Mouse (Mus musculus): Measurements from ENCODE around the gene Olfr221. TPM values are rescaled to one million over a fixed set of nuclear protein-coding genes. Genes with fewer than 3 reads are reported as not detected.

Gene Olfr221
- polyA plus RNA-seq, 1 experiment from 2014 or later, result not detected

- H3K36me3 ChIP-seq, result no peaks in the 10 kb centered on the region
- no peak overlapping the region for H3K4me3 ChIP-seq (replicated peaks)
- no peak overlapping the region for H3K27ac ChIP-seq (replicated peaks)
- no peaks in the 10 kb centered on the region for H3K27me3 ChIP-seq (replicated peaks)
- H3K9me3 ChIP-seq (replicated peaks), result no peaks in the 10 kb centered on the region
- no peak overlapping the region for H3K4me2 ChIP-seq
- H3K9ac ChIP-seq (replicated peaks), result no peak overlapping the region
- WGBS, result 90% methylated on average over 6 of the region's 6 CpGs
- no peak for ATAC-seq (ENCODE audit: low FRiP score)
- H3K4me1 ChIP-seq, result no peaks in the 10 kb centered on the region
Measured at GRCm38 (mm10) chr14:52035926-52036325, 6.3 kb downstream of the Olfr221 start.

- 90% methylated on average over 4 of the region's 4 CpGs for WGBS
Measured at GRCm38 (mm10) chr14:52026342-52026741, 15.9 kb downstream of the Olfr221 start.

DNA sequence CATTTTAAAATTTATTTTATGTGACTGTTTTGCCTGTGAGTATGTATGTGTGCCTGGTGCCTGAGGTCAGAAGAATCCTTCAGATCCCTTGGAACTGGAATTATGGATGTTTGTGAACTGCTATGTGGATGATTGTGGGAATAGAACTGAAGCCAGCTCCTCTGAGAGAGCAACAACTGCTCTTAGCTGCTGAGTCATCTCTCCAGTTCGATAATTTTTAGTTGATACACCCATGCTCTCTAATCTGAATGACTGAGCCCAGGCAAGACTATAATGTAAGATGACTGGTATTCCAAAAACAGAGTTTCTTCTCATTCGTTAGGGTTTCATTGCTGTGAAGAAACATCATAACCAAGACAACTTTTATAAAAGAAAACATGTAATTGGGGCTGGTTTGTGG is 18.1 kb downstream of the Olfr221 start:
- ATAC-seq (ENCODE audit: low FRiP score), result no peak
- 94% methylated on average over 2 of the region's 2 CpGs for WGBS
- no peak overlapping the region for H3K9ac ChIP-seq (replicated peaks)

More at GRCm38 (mm10) chr14:52026342-52026741, 15.9 kb downstream of the Olfr221 start:
- H3K4me3 ChIP-seq (replicated peaks), result no peak overlapping the region
- no peak for ATAC-seq (ENCODE audit: low FRiP score)
- no peak overlapping the region for H3K9ac ChIP-seq (replicated peaks)
- H3K4me2 ChIP-seq, result no peak overlapping the region
- H3K27ac ChIP-seq (replicated peaks), result no peak overlapping the region
- peaks cover 17% of the 10 kb centered on the region for H3K4me1 ChIP-seq
- no peaks in the 10 kb centered on the region for H3K9me3 ChIP-seq (replicated peaks)
- H3K27me3 ChIP-seq (replicated peaks), result no peaks in the 10 kb centered on the region
- no peaks in the 10 kb centered on the region for H3K36me3 ChIP-seq

DNA sequence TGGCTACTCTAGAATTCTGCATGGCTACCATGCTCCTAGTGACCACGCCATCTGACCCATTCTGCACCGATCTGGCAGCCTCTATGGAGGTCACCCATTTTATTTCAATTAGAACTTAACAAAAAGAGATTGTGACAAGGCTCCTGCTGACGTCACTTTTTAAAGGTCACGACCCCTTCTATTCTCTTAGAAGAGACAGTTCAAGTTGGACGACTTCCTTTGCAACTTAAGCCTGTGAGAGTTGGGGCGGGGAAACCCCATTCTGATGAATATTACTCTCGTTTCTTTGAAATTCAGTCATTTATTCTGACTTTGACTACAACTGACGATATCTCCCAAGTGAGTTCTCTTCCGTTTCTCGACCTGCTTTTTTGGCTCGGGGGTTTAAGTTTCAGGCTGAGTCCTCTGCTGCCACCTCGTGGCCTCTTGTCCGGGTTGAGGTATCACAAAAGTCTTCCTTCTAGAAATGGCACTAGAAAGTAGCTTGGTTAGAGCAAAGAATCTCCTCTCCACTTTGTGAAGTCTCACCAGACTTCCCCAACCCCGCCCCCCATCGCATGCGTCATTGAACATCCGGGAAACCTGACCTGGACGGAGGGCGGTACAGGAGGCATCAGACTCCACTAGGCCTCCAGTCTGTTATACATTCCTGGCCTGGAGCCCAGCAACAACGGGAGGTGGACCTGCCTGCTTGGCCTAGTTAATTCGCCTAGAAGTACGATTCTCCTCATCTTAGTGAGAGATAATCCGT is 19.4 kb downstream of the Olfr221 start:
- 3% methylated on average over 23 of the region's 23 CpGs for WGBS
- ATAC-seq (ENCODE audit: low FRiP score), result no peak
- peak overlapping the region; percentile 23 for H3K4me3 ChIP-seq (replicated peaks)

More for the DNA sequence above, 18.1 kb downstream of the Olfr221 start:
- Histone ChIP-seq H3K4me2 (no peak overlapping the region), H3K27ac (replicated peaks) (no peak overlapping the region), H3K4me1 (peaks cover 28% of the 10 kb centered on the region), H3K27me3 (replicated peaks) (no peaks in the 10 kb centered on the region), H3K36me3 (no peaks in the 10 kb centered on the region), H3K4me3 (replicated peaks) (no peak overlapping the region), H3K9me3 (replicated peaks) (no peaks in the 10 kb centered on the region)

DNA sequence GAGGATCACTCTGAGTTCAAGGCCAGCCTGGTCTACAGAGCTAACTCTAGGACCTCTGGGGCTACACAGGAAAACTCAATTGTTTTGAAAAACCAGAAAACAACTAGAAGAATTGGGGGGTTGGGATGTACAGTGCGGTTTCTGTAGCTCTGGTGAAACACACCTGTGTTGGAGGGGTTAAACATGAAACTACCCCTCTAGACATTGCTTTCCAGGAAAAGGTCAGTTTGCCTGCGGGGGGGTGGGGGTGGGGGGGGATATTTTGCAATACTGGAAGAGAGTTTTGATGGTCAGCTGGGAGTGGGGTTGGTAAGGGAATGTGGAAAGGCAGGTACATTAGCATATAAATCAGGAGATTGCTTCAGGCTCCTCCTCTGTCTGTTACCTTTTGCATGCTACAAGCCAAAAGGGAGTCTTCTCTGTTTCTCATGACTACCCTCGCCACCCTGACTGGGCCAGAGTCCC is 20.0 kb downstream of the Olfr221 start:
- no peaks in the 10 kb centered on the region for H3K36me3 ChIP-seq
- ATAC-seq (ENCODE audit: low FRiP score), result no peak
- H3K9ac ChIP-seq (replicated peaks), result no peak overlapping the region
- peak overlapping the region; percentile 55 for H3K4me2 ChIP-seq
- H3K9me3 ChIP-seq (replicated peaks), result no peaks in the 10 kb centered on the region
- H3K4me1 ChIP-seq, result peaks cover 41% of the 10 kb centered on the region
- peak overlapping the region; percentile 23; the same call in 1 of the 2 replicates for H3K4me3 ChIP-seq (replicated peaks)
- no peaks in the 10 kb centered on the region for H3K27me3 ChIP-seq (replicated peaks)
- WGBS, result 65% methylated on average over 3 of the region's 3 CpGs
- H3K27ac ChIP-seq (replicated peaks), result 0 out of 2 replicates have a peak overlapping the region, but pooled peaks have one; percentile 58

More for the DNA sequence above, 19.4 kb downstream of the Olfr221 start:
- peak overlapping the region; percentile 55 for H3K4me2 ChIP-seq
- H3K4me1 ChIP-seq, result peaks cover 38% of the 10 kb centered on the region
- H3K27me3 ChIP-seq (replicated peaks), result no peaks in the 10 kb centered on the region
- H3K9ac ChIP-seq (replicated peaks), result peak overlapping the region; percentile 27; the same call in 1 of the 2 replicates
- no peaks in the 10 kb centered on the region for H3K9me3 ChIP-seq (replicated peaks)
- peak overlapping the region; percentile 58 for H3K27ac ChIP-seq (replicated peaks)
- H3K36me3 ChIP-seq, result no peaks in the 10 kb centered on the region

DNA sequence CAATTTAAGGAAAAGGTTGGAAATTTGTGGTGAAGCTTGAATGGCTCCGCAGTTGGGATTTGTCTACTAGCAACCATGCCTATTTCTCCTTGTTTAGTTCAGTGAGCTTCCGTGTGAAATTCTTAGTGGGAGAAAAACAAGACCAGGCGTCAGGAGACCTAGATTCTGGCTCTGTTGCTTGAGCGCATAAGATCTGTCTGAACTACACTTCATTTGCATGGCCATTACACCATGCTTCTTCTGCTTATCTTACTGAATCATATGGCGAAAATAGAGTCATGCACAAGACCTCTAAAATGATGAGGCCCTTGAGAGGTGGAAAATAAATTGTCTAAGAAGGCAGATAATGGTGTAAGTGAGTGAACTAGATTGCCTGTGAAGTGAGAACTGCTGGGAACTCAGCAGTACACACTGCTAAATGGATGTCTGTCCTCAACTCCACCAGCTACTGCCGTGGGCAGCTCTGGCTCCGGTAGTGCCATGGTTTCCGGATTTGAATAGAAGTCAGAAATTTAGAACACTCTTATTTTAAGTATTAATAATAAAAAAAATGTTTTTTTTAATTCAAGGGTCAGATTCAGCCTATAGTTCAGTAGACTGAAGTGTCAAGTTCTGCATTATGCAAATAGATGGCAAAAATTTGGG is 20.6 kb downstream of the Olfr221 start:
- no peak overlapping the region for H3K4me2 ChIP-seq
- no peaks in the 10 kb centered on the region for H3K9me3 ChIP-seq (replicated peaks)
- H3K4me3 ChIP-seq (replicated peaks), result no peak overlapping the region
- ATAC-seq (ENCODE audit: low FRiP score), result no peak
- H3K9ac ChIP-seq (replicated peaks), result no peak overlapping the region
- H3K27me3 ChIP-seq (replicated peaks), result no peaks in the 10 kb centered on the region
- H3K27ac ChIP-seq (replicated peaks), result 0 out of 2 replicates have a peak overlapping the region, but pooled peaks have one; percentile 99
- 87% methylated on average over 8 of the region's 8 CpGs for whole genome bisulfite sequencing
- H3K4me1 ChIP-seq, result peaks cover 44% of the 10 kb centered on the region
- H3K36me3 ChIP-seq, result no peaks in the 10 kb centered on the region

GRCm38 (mm10) chr14:52021138-52021529 is 21.1 kb downstream of the Olfr221 start:
- H3K36me3 ChIP-seq, result no peaks in the 10 kb centered on the region
- no peaks in the 10 kb centered on the region for H3K9me3 ChIP-seq (replicated peaks)
- 48% methylated on average over 4 of the region's 4 CpGs for WGBS
- H3K27me3 ChIP-seq (replicated peaks), result no peaks in the 10 kb centered on the region
- H3K4me3 ChIP-seq (replicated peaks), result no peak overlapping the region
- ATAC-seq (ENCODE audit: low FRiP score), result no peak
- H3K4me2 ChIP-seq, result peak overlapping the region; percentile 66
- H3K27ac ChIP-seq (replicated peaks), result peak overlapping the region; percentile 99
- H3K9ac ChIP-seq (replicated peaks), result peak overlapping the region; percentile 94; the same call in 1 of the 2 replicates
- peaks cover 49% of the 10 kb centered on the region for H3K4me1 ChIP-seq

DNA sequence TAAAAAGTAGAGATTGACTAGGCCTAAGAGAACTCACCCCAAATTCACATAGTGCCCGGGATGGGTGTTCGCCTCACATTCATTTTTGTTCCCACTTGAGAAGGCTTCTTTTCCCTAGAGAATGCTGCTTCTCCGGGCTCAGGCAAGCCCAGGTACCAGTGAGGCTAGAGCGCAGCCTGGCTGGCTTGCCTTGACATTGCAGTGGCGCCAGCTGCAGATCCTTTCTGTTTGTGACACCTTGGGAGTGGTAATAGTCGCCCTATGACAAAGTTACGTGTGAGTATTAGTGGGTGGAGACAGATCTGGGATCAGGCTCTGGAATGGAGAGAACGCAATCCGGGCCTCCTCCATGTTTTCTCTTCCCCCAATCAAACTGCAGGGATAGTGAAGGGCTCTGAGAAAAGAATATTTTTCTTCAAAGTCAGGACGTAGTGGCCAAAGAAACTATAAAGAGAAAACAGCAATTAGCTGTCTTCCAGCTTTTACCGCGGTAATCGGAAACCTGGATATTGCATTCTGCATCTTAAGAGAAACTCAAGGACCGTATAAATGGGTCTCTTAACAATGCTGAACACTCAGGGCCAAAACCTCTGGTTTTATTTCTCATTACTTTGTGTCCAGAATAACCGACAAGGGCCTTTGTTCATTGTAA is 21.6 kb downstream of the Olfr221 start, which contains the start of gene Zfp219:
TSS of gene Zfp219 (minus strand) at position 248 of the 652 bp plus-strand sequence.
- peak within 1 kb of the TSS; percentile 99 for H3K27ac ChIP-seq (replicated peaks)
- H3K27me3 ChIP-seq (replicated peaks), result no peaks in the 10 kb centered on the region
- ATAC-seq (ENCODE audit: low FRiP score), result peak; percentile 73
- H3K9ac ChIP-seq (replicated peaks), result peak within 1 kb of the TSS; percentile 94
- H3K4me3 ChIP-seq (replicated peaks), result peak within 1 kb of the TSS; percentile 72
- H3K36me3 ChIP-seq, result no peaks in the 10 kb centered on the region
- WGBS, result 3% methylated on average over 15 of the region's 15 CpGs
- H3K4me1 ChIP-seq, result peaks cover 55% of the 10 kb centered on the region
- peak within 1 kb of the TSS; percentile 66 for H3K4me2 ChIP-seq
- no peaks in the 10 kb centered on the region for H3K9me3 ChIP-seq (replicated peaks)

DNA sequence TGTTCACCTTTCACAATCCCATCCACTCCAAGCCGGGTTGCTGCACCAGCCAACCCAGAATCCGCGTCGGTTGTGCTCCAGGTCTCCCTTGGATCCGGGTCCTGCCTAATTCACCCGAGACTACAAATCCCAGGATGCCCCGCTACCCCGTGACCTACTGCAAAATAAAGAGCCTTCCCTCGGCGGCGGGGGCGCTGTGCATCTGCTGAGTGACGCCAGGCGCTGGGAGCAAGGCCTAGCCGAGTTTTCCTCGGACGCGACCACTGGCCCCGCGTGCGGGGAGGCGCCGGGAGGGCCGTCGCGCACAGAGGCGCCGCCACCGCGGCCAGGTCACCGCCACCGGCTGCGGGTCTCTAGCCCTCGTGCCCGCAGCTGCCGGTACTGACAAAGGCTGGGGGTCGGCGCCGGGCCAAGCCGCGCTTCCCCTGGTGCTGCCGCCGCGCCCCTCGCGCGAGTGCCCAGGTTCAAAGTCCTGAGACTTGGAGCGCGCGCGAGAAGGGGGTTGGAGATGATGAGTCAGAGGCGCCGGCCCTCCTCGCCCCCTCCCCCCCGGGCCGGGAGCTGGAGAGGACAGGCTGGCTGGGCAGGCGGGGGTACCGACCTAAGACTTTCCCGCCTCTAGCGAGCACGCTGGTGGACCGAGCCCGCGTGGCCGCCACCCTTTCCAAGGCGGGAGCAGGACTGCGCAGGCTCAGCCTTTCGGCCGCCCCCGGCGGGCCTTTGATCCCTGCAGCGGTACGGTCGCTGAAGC is 22.5 kb downstream of the Olfr221 start:
- Histone ChIP-seq H3K9ac (replicated peaks) (peak overlapping the region; percentile 94), H3K4me2 (peak overlapping the region; percentile 66), H3K4me1 (peaks cover 62% of the 10 kb centered on the region), H3K9me3 (replicated peaks) (no peaks in the 10 kb centered on the region), H3K27ac (replicated peaks) (peak overlapping the region; percentile 99), H3K36me3 (no peaks in the 10 kb centered on the region), H3K27me3 (replicated peaks) (no peaks in the 10 kb centered on the region), H3K4me3 (replicated peaks) (peak overlapping the region; percentile 72)
- ATAC-seq (ENCODE audit: low FRiP score), result peak; percentile 91
- WGBS, result under 1% methylated on average over 74 of the region's 74 CpGs

- peaks cover 62% of the 10 kb centered on the region for H3K4me1 ChIP-seq
- WGBS, result 28% methylated on average over 12 of the region's 12 CpGs
Measured at GRCm38 (mm10) chr14:52019051-52019589, 23.1 kb downstream of the Olfr221 start.

More at GRCm38 (mm10) chr14:52019051-52019589, 23.1 kb downstream of the Olfr221 start:
- H3K9ac ChIP-seq (replicated peaks), result peak overlapping the region; percentile 94
- H3K4me3 ChIP-seq (replicated peaks), result peak overlapping the region; percentile 72
- no peaks in the 10 kb centered on the region for H3K27me3 ChIP-seq (replicated peaks)
- H3K27ac ChIP-seq (replicated peaks), result peak overlapping the region; percentile 99
- peak overlapping the region; percentile 66 for H3K4me2 ChIP-seq
- ATAC-seq (ENCODE audit: low FRiP score), result no peak; the same call in 1 of the 2 replicates
- H3K36me3 ChIP-seq, result no peaks in the 10 kb centered on the region
- H3K9me3 ChIP-seq (replicated peaks), result no peaks in the 10 kb centered on the region
